Mouse (Mus musculus) limb, embryonic 10.5 days (tissue): ENCODE measurements at regions not wholly inside any gene's neighbourhood (a gene's known extent, or its start where the extent isn't known, plus 50 kb on each side); places are given as distances from the start of the nearest gene placed in this dataset.

Source experiments
- DNase-seq: peaks from one replicate; pipeline ENCODE4 v3.0.0-alpha.2; 2017; ENCODE audit warnings: low spot score
- H3K27ac ChIP-seq: fragments of 300-500 bp; sonication (generic); 2 replicates; pipeline ENCODE4 v1.5.1; 2016; ENCODE audit warnings: mild to moderate bottlenecking
- H3K27me3 ChIP-seq: fragments of 300-500 bp; sonication (generic); 2 replicates; pipeline ENCODE4 v1.6.1; 2016; ENCODE audit warnings: low read depth, mild to moderate bottlenecking; ENCODE audit not compliant: poor library complexity, severe bottlenecking
- H3K36me3 ChIP-seq: fragments of 300-500 bp; sonication (generic); 2 replicates; pipeline ENCODE4 v1.6.1; 2016; ENCODE audit warnings: mild to moderate bottlenecking, moderate library complexity
- H3K4me1 ChIP-seq: fragments of 300-500 bp; sonication (generic); 2 replicates; pipeline ENCODE4 v1.6.1; 2016
- H3K4me3 ChIP-seq: fragments of 300-500 bp; sonication (generic); 2 replicates; pipeline ENCODE4 v1.5.1; 2016; ENCODE audit warnings: mild to moderate bottlenecking, moderate library complexity
- H3K9me3 ChIP-seq: fragments of 300-500 bp; sonication (generic); replicated peaks from 2 replicates; pipeline ENCODE4 v1.6.1; 2016; ENCODE audit warnings: mild to moderate bottlenecking
- WGBS: fragments of 180-500 bp; shearing (Covaris S2); methylation state at CpG from one replicate; pipeline ENCODE4 v1.1.7; 2016; 5-methylcytosine and 5-hydroxymethylcytosine counted together

DNA sequence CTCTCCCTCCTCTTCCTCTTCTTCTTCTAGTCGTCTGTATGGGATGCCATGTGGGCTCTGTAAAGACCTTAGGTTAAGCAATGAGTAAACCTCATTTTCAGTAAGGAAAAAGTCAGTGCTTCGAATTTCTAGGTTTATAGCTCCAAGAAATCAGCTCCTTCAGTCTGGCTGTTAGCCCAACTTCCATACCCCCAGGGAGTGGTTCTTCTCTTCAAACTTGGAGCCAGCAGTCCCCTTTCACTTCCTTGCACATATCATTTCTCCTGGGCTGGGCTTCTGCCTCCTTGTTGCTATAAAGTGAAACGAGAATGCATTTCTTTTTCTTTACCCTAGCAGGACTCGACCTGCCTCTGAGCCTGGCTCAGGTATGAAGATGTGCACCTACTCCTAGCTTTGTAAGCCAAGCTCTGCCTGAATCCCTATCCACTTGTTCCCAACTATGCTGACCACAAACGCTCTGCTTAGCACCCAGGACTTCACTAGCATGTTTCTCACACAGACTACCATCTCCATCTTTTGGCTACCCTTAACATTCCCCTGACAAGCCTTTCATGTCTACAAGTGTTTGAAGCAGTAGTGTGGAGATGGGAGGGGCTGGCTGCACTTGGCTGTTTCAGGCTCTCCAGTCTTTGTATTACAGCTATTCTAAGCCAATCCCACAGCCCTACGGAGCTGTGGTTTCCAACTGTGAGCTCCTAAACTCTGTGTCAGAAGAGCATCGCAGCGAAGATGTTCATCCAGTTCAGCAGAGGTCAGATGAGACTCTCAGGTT, 243.8 kb upstream of the Tprg start:
- peaks cover 16% of the 10 kb centered on the region for H3K4me1 ChIP-seq
- no peaks in the 10 kb centered on the region for H3K9me3 ChIP-seq
- WGBS = 66% methylated on average over 8 of the region's 8 CpGs
- peaks cover 8% of the 10 kb centered on the region for H3K27me3 ChIP-seq
- H3K27ac ChIP-seq = no peak overlapping the region
- DNase-seq = no peak
- H3K36me3 ChIP-seq = no peaks in the 10 kb centered on the region
- H3K4me3 ChIP-seq = no peak overlapping the region

DNA sequence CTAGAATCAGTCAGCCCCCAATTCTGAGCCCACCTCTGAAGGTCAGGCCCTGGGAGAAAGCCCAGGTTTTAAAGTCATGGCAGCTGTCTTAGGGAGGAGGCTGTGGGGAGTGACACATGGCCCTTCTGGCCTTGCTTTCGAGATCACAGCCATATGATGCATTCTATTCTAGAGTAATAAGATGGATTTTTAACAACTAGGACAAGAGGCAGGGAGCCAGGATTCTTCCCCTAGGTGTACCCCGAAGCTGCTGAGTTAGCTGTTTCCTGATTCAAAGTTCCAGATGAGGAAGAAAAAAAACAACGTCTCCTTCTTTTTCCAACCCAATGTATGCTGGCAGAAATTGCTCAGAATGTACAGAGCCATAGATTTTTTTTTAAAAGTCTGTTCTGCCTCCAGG, 242.0 kb upstream of the Tprg start:
- peaks cover 16% of the 10 kb centered on the region for H3K4me1 ChIP-seq
- WGBS = 79% methylated on average over 3 of the region's 3 CpGs
- no peak for DNase-seq
- no peaks in the 10 kb centered on the region for H3K9me3 ChIP-seq
- H3K36me3 ChIP-seq = no peaks in the 10 kb centered on the region
- no peak overlapping the region for H3K27ac ChIP-seq
- peaks cover 12% of the 10 kb centered on the region for H3K27me3 ChIP-seq
- H3K4me3 ChIP-seq = no peak overlapping the region

GRCm38 (mm10) chr16:25047726-25048125, 238.9 kb upstream of the Tprg start:
- H3K9me3 ChIP-seq = no peaks in the 10 kb centered on the region
- H3K4me3 ChIP-seq = no peak overlapping the region
- H3K36me3 ChIP-seq = no peaks in the 10 kb centered on the region
- H3K4me1 ChIP-seq = no peaks in the 10 kb centered on the region
- H3K27ac ChIP-seq = no peak overlapping the region
- no peak for DNase-seq
- 96% methylated on average over 2 of the region's 2 CpGs for WGBS
- peaks cover 12% of the 10 kb centered on the region for H3K27me3 ChIP-seq

DNA sequence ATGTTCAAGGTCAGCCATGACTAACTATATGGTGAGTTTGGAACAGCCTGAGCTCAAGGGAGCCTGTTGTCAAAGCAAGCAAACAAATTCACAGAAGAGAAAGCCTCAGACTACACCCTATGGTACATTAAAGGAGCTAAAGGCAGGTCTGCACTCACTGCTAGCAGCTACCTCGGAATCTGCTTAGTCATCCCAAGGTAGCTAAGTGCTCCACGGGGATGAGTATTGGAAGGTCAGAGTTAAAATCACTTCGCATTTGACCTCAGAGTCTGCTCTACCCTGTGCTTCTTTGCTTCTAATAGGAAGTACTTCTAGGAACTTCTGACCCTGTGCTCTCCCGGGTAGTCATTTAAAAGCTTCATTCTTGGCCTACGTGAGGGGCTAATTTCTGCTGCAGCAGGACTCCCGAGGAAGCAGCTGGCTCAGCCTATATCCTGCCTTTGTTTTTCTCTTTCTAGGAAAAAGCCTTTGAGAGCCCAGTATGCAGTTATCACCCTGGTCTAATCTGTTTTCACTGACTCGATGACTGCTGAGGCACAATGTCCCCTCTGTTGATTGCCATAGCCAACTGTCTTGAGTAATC, 236.6 kb upstream of the Tprg start:
- no peak for DNase-seq
- H3K27ac ChIP-seq = no peak overlapping the region
- H3K36me3 ChIP-seq = no peaks in the 10 kb centered on the region
- H3K4me3 ChIP-seq = no peak overlapping the region
- 67% methylated on average over 7 of the region's 7 CpGs for WGBS
- peaks cover 4% of the 10 kb centered on the region; the same call in 1 of the 2 replicates for H3K27me3 ChIP-seq
- no peaks in the 10 kb centered on the region for H3K4me1 ChIP-seq
- H3K9me3 ChIP-seq = no peaks in the 10 kb centered on the region

- Histone ChIP-seq H3K4me3 (no peak overlapping the region), H3K27ac (no peak overlapping the region), H3K4me1 (no peaks in the 10 kb centered on the region), H3K36me3 (no peaks in the 10 kb centered on the region), H3K9me3 (no peaks in the 10 kb centered on the region), H3K27me3 (peaks cover 4% of the 10 kb centered on the region; the same call in 1 of the 2 replicates)
- WGBS = 85% methylated on average over 5 of the region's 5 CpGs
- DNase-seq = no peak
Measured at GRCm38 (mm10) chr16:25051044-25051443, 235.6 kb upstream of the Tprg start.

- 83% methylated on average over 5 of the region's 5 CpGs for WGBS
Measured at GRCm38 (mm10) chr16:25052428-25052827, 234.2 kb upstream of the Tprg start.

DNA sequence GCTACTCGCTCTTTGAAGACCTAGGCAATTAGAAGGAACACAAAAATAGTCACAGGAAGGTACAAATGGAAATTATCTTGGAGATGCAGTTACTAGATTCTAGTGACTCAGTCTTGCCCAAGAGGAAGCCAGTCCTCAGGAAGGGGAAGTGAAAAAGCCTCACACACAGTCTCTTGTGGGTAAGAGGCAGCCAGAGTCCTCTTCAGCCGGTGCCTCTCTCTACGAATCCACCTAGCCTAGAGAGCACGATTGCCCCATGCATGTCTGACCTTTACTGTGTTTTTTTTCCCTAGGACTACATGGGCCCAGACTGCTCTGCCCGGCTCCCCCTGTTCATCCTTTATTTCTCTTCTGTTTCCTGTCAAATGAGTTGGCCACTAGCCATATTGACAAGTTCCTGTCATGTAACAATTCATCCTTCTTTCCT, 233.7 kb upstream of the Tprg start:
- Histone ChIP-seq H3K4me3 (no peak overlapping the region), H3K36me3 (no peaks in the 10 kb centered on the region), H3K9me3 (no peaks in the 10 kb centered on the region), H3K27me3 (peaks cover 16% of the 10 kb centered on the region), H3K4me1 (no peaks in the 10 kb centered on the region), H3K27ac (no peak overlapping the region)
- DNase-seq = no peak
- 76% methylated on average over 5 of the region's 5 CpGs for WGBS

More at GRCm38 (mm10) chr16:25052428-25052827, 234.2 kb upstream of the Tprg start:
- Histone ChIP-seq H3K4me1 (no peaks in the 10 kb centered on the region), H3K9me3 (no peaks in the 10 kb centered on the region), H3K27me3 (peaks cover 11% of the 10 kb centered on the region), H3K4me3 (no peak overlapping the region), H3K27ac (no peak overlapping the region), H3K36me3 (no peaks in the 10 kb centered on the region)
- DNase-seq = no peak

GRCm38 (mm10) chr16:25054304-25054703, 232.3 kb upstream of the Tprg start:
- H3K27ac ChIP-seq = no peak overlapping the region
- H3K4me3 ChIP-seq = no peak overlapping the region
- no peaks in the 10 kb centered on the region for H3K36me3 ChIP-seq
- peaks cover 17% of the 10 kb centered on the region for H3K27me3 ChIP-seq
- DNase-seq = no peak
- peaks cover 11% of the 10 kb centered on the region for H3K4me1 ChIP-seq
- 91% methylated on average over 2 of the region's 2 CpGs for WGBS
- no peaks in the 10 kb centered on the region for H3K9me3 ChIP-seq

GRCm38 (mm10) chr16:25055376-25055775, 231.2 kb upstream of the Tprg start:
- H3K9me3 ChIP-seq = no peaks in the 10 kb centered on the region
- 83% methylated on average over 9 of the region's 9 CpGs for WGBS

GRCm38 (mm10) chr16:25058051-25058747, 228.4 kb upstream of the Tprg start:
- Histone ChIP-seq H3K4me3 (peak overlapping the region; percentile 74), H3K27me3 (peaks cover 17% of the 10 kb centered on the region), H3K27ac (peak overlapping the region; percentile 91), H3K36me3 (no peaks in the 10 kb centered on the region), H3K4me1 (peaks cover 22% of the 10 kb centered on the region), H3K9me3 (no peaks in the 10 kb centered on the region)
- WGBS = 37% methylated on average over 11 of the region's 11 CpGs
- DNase-seq = no peak

More at GRCm38 (mm10) chr16:25055376-25055775, 231.2 kb upstream of the Tprg start:
- no peak for DNase-seq
- Histone ChIP-seq H3K4me1 (peaks cover 22% of the 10 kb centered on the region), H3K36me3 (no peaks in the 10 kb centered on the region), H3K27ac (no peak overlapping the region), H3K27me3 (peaks cover 17% of the 10 kb centered on the region), H3K4me3 (no peak overlapping the region)

- peak; percentile 88 for DNase-seq
- peak overlapping the region; percentile 74 for H3K4me3 ChIP-seq
- WGBS = under 1% methylated on average over 36 of the region's 36 CpGs
- H3K9me3 ChIP-seq = no peaks in the 10 kb centered on the region
- H3K27me3 ChIP-seq = peaks cover 17% of the 10 kb centered on the region
- H3K4me1 ChIP-seq = peaks cover 22% of the 10 kb centered on the region
- peak overlapping the region; percentile 91 for H3K27ac ChIP-seq
- no peaks in the 10 kb centered on the region for H3K36me3 ChIP-seq
Measured at GRCm38 (mm10) chr16:25058812-25059501, 227.7 kb upstream of the Tprg start.

DNA sequence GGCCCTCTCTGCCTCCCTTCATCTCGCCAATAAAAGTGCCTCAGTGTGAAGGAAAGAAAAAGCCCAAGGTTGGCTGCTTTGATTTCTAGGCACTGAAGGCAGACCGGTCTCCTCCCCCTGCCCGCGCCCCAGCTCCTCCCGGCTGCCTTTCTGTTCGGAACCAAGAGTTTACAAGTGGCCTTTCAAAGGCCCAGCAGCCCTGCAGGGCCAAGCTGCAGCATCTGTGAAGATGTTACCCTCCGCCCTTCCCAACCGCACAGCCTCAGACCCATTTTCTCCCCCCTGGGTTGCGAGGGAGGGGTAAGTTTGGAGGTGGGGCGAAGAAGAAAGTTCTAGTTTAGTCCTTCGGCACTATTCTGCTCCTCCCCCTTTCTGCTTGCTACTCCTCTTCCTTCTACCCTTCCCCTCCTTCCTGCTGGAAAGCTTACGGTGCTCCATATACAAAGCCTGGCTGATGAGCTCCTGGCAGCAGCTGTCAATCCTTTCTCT, 227.1 kb upstream of the Tprg start:
- Histone ChIP-seq H3K36me3 (no peaks in the 10 kb centered on the region), H3K27me3 (peaks cover 17% of the 10 kb centered on the region)
- no peak for DNase-seq

More for the DNA sequence above, 227.1 kb upstream of the Tprg start:
- Histone ChIP-seq H3K4me1 (peaks cover 22% of the 10 kb centered on the region), H3K27ac (peak overlapping the region; percentile 91), H3K9me3 (no peaks in the 10 kb centered on the region), H3K4me3 (peak overlapping the region; percentile 74)
- WGBS = under 1% methylated on average over 12 of the region's 12 CpGs
